Mouse (Mus musculus) stomach, embryonic 14.5 days (tissue): ENCODE results near the gene Cep68. TPM values are rescaled to one million over a fixed set of nuclear protein-coding genes. Genes with fewer than 3 reads are reported as not detected.

Experiments used
- ATAC-seq: fragments of 200-750 bp; cut with Nextera tagmentation; 2 replicates; pipeline ENCODE4 v1.8.0; 2017; ENCODE audit warnings: low read depth, moderate TSS enrichment; ENCODE audit not compliant: insufficient number of reproducible peaks, insufficient read depth, low FRiP score
- H3K27ac ChIP-seq: fragments of 300-500 bp; sonication (generic); 2 replicates; pipeline ENCODE4 v1.5.1; 2014; ENCODE audit warnings: mild to moderate bottlenecking, low read length, moderate library complexity, mixed read lengths
- H3K27me3 ChIP-seq: fragments of 300-500 bp; sonication (generic); 2 replicates; pipeline ENCODE4 v1.6.1; 2014; ENCODE audit warnings: low read length, control low read depth, mixed read lengths; ENCODE audit not compliant: control insufficient read depth, insufficient read depth
- H3K36me3 ChIP-seq: fragments of 300-500 bp; sonication (generic); 2 replicates; pipeline ENCODE4 v1.6.1; 2014; ENCODE audit warnings: mild to moderate bottlenecking, control low read depth, low read length, moderate library complexity, mixed read lengths; ENCODE audit not compliant: control insufficient read depth, insufficient read depth
- H3K4me1 ChIP-seq: fragments of 300-500 bp; sonication (generic); 2 replicates; pipeline ENCODE4 v1.6.1; 2014; ENCODE audit warnings: low read length, control low read depth, mixed read lengths; ENCODE audit not compliant: control insufficient read depth, insufficient read depth
- H3K4me2 ChIP-seq: fragments of 300-500 bp; sonication (generic); replicated peaks from 2 replicates; pipeline ENCODE4 v1.6.1; 2014; ENCODE audit warnings: low read depth, low read length, control low read depth
- H3K4me3 ChIP-seq: fragments of 300-500 bp; sonication (generic); 2 replicates; pipeline ENCODE4 v1.5.1; 2014; ENCODE audit warnings: low read depth, low read length, control low read depth
- H3K9ac ChIP-seq: fragments of 300-500 bp; sonication (generic); replicated peaks from 2 replicates; pipeline ENCODE4 v1.6.1; 2014; ENCODE audit warnings: low read depth, mild to moderate bottlenecking, control low read depth, low read length, moderate library complexity, mixed read lengths
- H3K9me3 ChIP-seq: fragments of 300-500 bp; sonication (generic); 2 replicates; pipeline ENCODE4 v1.6.1; 2016; ENCODE audit warnings: low read depth, low read length, control low read depth; ENCODE audit not compliant: control insufficient read depth
- WGBS: fragments of 180-500 bp; shearing (Covaris S2); extraction: QIAGEN DNeasy Blood & Tissue Kit; methylation state at CpG from one replicate; pipeline ENCODE4 v1.1.7; 2014; 5-methylcytosine and 5-hydroxymethylcytosine counted together
- polyA plus RNA-seq: library from polyadenylated mRNA; unstranded; fragments of >200 nt; fragmentation: Nextera tagmentation; extraction: Ambion mirVana; gene quantifications from 2 replicates; pipeline ENCODE4 v1.2.1, GENCODE M21; 2014

The Cep68 gene
- polyA plus RNA-seq: 33.6 and 34.4 TPM in 2 replicates

- no peaks in the 10 kb centered on the region for H3K36me3 ChIP-seq
- no peaks in the 10 kb centered on the region for H3K27me3 ChIP-seq
- peak within 1 kb of the TSS; percentile 70 for H3K4me2 ChIP-seq
- peak within 1 kb of the TSS; percentile 85 for H3K4me3 ChIP-seq
- peaks cover 11% of the 10 kb centered on the region; the same call in 1 of the 2 replicates for H3K4me1 ChIP-seq
- WGBS: under 1% methylated on average over 59 of the region's 59 CpGs
- H3K9ac ChIP-seq: peak within 1 kb of the TSS; percentile 94
- H3K27ac ChIP-seq: peak within 1 kb of the TSS; percentile 85
- no peaks in the 10 kb centered on the region for H3K9me3 ChIP-seq
- peak; percentile 98 for ATAC-seq
Observed at GRCm38 (mm10) chr11:20249296-20250110, at the start of gene Cep68. Cep68 (minus strand) TSS chr11:20249429.

GRCm38 (mm10) chr11:20284463-20284862, 35.2 kb upstream of the Cep68 start:
- Histone ChIP-seq H3K27ac (no peak overlapping the region), H3K36me3 (no peaks in the 10 kb centered on the region)

GRCm38 (mm10) chr11:20282601-20283219, 33.5 kb upstream of the Cep68 start:
- Histone ChIP-seq H3K9ac (no peak overlapping the region), H3K4me2 (no peak overlapping the region), H3K36me3 (no peaks in the 10 kb centered on the region), H3K4me3 (no peak overlapping the region), H3K27ac (no peak overlapping the region), H3K4me1 (no peaks in the 10 kb centered on the region), H3K9me3 (no peaks in the 10 kb centered on the region), H3K27me3 (no peaks in the 10 kb centered on the region)
- ATAC-seq: no peak
- 83% methylated on average over 2 of the region's 2 CpGs for WGBS

More at GRCm38 (mm10) chr11:20284463-20284862, 35.2 kb upstream of the Cep68 start:
- no peaks in the 10 kb centered on the region for H3K9me3 ChIP-seq
- H3K27me3 ChIP-seq: no peaks in the 10 kb centered on the region
- no peak overlapping the region for H3K4me3 ChIP-seq
- H3K4me1 ChIP-seq: no peaks in the 10 kb centered on the region
- no peak for ATAC-seq
- H3K4me2 ChIP-seq: no peak overlapping the region
- 77% methylated on average over 3 of the region's 3 CpGs for WGBS
- H3K9ac ChIP-seq: no peak overlapping the region

GRCm38 (mm10) chr11:20280982-20281381, 31.8 kb upstream of the Cep68 start:
- H3K4me3 ChIP-seq: no peak overlapping the region
- H3K4me1 ChIP-seq: no peaks in the 10 kb centered on the region
- no peaks in the 10 kb centered on the region for H3K36me3 ChIP-seq
- H3K27ac ChIP-seq: no peak overlapping the region
- 47% methylated on average over 5 of the region's 5 CpGs for WGBS
- no peaks in the 10 kb centered on the region for H3K9me3 ChIP-seq
- no peak overlapping the region for H3K4me2 ChIP-seq
- H3K9ac ChIP-seq: no peak overlapping the region
- ATAC-seq: no peak
- no peaks in the 10 kb centered on the region for H3K27me3 ChIP-seq

- Histone ChIP-seq H3K27me3 (no peaks in the 10 kb centered on the region), H3K36me3 (no peaks in the 10 kb centered on the region), H3K9ac (no peak overlapping the region), H3K4me2 (no peak overlapping the region), H3K9me3 (no peaks in the 10 kb centered on the region), H3K4me3 (no peak overlapping the region), H3K27ac (no peak overlapping the region), H3K4me1 (no peaks in the 10 kb centered on the region)
- WGBS: 36% methylated on average over 5 of the region's 5 CpGs
- no peak for ATAC-seq
Observed at GRCm38 (mm10) chr11:20278702-20279101, 29.5 kb upstream of the Cep68 start.

- no peak for ATAC-seq
- H3K9me3 ChIP-seq: no peaks in the 10 kb centered on the region
- no peak overlapping the region for H3K4me3 ChIP-seq
- WGBS: 74% methylated on average over 2 of the region's 2 CpGs
- no peaks in the 10 kb centered on the region for H3K4me1 ChIP-seq
- H3K36me3 ChIP-seq: no peaks in the 10 kb centered on the region
- H3K27ac ChIP-seq: no peak overlapping the region
- no peak overlapping the region for H3K9ac ChIP-seq
- no peaks in the 10 kb centered on the region for H3K27me3 ChIP-seq
- H3K4me2 ChIP-seq: no peak overlapping the region
Observed at GRCm38 (mm10) chr11:20277106-20277505, 27.9 kb upstream of the Cep68 start.

- ATAC-seq: no peak
- Histone ChIP-seq H3K4me3 (no peak overlapping the region), H3K4me1 (no peaks in the 10 kb centered on the region), H3K36me3 (no peaks in the 10 kb centered on the region), H3K4me2 (no peak overlapping the region), H3K27ac (no peak overlapping the region), H3K9me3 (no peaks in the 10 kb centered on the region), H3K9ac (no peak overlapping the region), H3K27me3 (no peaks in the 10 kb centered on the region)
- WGBS: 68% methylated on average over 2 of the region's 2 CpGs
Observed at GRCm38 (mm10) chr11:20275974-20276373, 26.7 kb upstream of the Cep68 start.

GRCm38 (mm10) chr11:20269885-20270284, 20.7 kb upstream of the Cep68 start:
- no peaks in the 10 kb centered on the region for H3K27me3 ChIP-seq
- no peaks in the 10 kb centered on the region for H3K36me3 ChIP-seq
- no peaks in the 10 kb centered on the region for H3K9me3 ChIP-seq
- no peak overlapping the region for H3K27ac ChIP-seq
- 79% methylated on average over 6 of the region's 6 CpGs for WGBS
- no peak overlapping the region for H3K4me3 ChIP-seq
- no peaks in the 10 kb centered on the region for H3K4me1 ChIP-seq
- ATAC-seq: no peak
- H3K4me2 ChIP-seq: no peak overlapping the region
- no peak overlapping the region for H3K9ac ChIP-seq
